Mouse (Mus musculus): ENCODE data around the gene Enox1.

DNA sequence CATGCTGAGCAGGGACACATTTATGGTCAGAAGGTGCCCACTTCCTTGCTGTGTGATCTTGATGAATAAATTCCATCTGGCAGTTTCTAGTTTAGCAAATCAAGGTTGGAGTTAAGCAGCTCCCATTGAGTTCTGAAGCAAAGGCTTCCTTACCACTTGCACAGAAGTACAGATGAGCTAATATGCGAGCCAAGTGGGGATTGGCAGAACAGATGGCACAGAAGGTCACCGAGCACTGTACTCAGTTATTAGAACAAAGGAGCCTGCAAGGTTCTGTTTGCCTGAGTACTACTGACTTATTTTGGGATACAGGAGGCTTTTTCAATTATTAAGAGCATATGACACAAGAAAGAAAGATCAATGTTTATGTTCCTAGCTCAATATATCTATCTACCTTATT, 100.4 kb downstream of the Enox1 start:
- TF ChIP-seq CEBPB (IDR thresholded peaks at IDR 0.05; ENCODE audit: insufficient read depth, poor library complexity, severe bottlenecking) (no peak), MYOG (IDR thresholded peaks at IDR 0.05; ENCODE audit: control insufficient read depth in 1 of 3, insufficient read depth in 1 of 3, insufficient read length in 2 of 3, low read depth in 2 of 3) (no peak), POLR2A (IDR thresholded peaks at IDR 0.05; ENCODE audit: insufficient read length, low read depth) (no peak), E2F4 (IDR thresholded peaks at IDR 0.05; ENCODE audit: insufficient read depth) (no peak), POLR2AphosphoS2 (IDR thresholded peaks at IDR 0.05; ENCODE audit: insufficient read length, low read depth) (no peak), MYOD1 (IDR thresholded peaks at IDR 0.05; ENCODE audit: control insufficient read depth in 1 of 3, insufficient read length in 2 of 3, low read depth in 2 of 3) (no peak), MAX (IDR thresholded peaks at IDR 0.05; ENCODE audit: low read depth) (no peak), REST (IDR thresholded peaks at IDR 0.05; ENCODE audit: insufficient read depth, insufficient read length) (no peak), TCF12 (IDR thresholded peaks at IDR 0.05; ENCODE audit: insufficient read depth, poor library complexity, severe bottlenecking) (no peak), USF1 (IDR thresholded peaks at IDR 0.05; ENCODE audit: low read depth) (no peak), SRF (IDR thresholded peaks at IDR 0.05; ENCODE audit: control insufficient read depth, insufficient read length, low read depth) (no peak)

Data from myocyte (in vitro differentiated cells).